Mouse (Mus musculus): ENCODE measurements around the gene Hist1h2an.
"Not testable (repeated sequence)": the region's sequence is repeated elsewhere in the genome, so short reads cannot be mapped to it uniquely, and the experiment has no call there.

DNA sequence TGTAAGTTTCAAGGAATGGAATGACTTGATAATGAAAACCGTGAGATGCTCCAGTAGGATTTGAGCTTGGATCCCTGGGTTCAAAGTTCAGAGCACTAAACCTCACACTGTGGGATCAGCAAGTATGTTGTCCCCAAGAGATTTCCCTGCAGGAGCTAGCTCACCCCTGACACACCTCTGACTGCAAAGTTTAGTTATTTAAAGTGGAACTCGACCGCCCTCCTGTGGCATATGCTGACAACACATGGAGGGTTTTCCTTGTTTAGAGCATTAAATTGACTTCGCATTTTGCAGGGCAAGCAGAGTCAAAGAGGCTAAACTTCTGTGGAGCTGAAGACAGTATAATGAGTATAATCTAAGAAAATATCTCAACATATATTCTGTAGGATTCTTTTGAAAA is 16.0 kb upstream of the Hist1h2an start:
- TF ChIP-seq CTCF, EP300 (IDR thresholded peaks at IDR 0.05): not testable (repeated sequence)
